Mouse (Mus musculus): ENCODE data around the gene Itgb1bp1.

DNA sequence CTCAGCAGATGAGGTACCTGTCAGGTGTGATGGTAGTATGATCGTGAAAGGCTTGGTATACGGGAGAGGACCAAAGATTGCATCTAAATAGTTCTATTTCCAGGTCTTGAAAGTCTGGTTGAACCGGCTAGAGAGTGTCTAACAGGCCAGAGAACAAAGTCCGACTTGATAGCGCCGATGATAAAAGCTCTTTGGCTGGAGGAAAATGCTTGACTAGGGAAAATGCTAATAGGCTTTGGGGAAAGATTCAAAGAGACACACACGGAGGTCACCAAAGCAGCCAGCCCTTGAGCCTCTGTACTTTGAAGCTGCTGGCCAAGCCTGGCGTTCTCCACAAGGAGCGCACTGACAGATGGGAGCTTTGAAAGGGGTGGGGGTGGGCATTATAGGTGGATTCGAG, 76.8 kb downstream of the Itgb1bp1 start:
- TF ChIP-seq POLR2A (IDR thresholded peaks at IDR 0.05; ENCODE audit: insufficient read depth, low read depth, low read length) (no peak), CTCF (IDR thresholded peaks at IDR 0.05; ENCODE audit: insufficient read depth, low read depth, low read length) (no peak)
